In the genomic region with DNA sequence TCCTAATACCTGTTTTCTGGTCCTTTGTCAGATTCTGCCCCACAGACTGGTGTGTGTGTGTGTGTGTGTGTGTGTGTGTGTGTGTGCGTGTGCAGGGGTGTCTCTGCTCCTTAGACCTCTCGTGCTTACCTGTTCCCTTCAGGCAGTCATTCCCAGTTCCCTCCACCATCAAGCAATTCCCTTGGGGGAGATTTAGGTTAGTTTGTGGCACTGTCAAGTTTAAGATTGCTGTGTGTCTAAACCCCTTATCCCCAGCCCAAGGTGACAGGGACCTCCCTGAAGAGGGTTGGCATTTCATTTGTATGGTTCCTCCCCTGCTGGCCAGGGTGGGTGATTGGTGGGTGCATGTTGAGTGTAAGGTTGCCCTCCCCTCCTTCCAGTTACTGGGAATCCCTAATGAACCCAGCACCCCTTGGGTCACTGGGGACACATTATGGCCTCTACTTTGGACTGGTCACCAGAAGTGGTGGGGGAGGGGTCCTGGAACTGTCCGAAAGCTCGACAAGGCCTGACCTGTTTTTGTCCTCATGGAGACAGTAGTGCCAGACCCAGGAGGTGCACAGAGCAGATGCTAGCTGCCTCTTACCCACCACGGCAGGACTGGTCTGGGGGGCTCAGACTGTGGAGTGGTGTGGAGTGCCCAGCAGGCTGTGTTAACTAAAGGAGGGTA, we compare ENCODE assay signal across 11 mouse cellular contexts. TPM values are rescaled to one million over a fixed set of nuclear protein-coding genes. Genes with fewer than 3 reads are reported as not detected.
DNase-seq lines count a peak whose midpoint lies in the region; ATAC-seq and TF ChIP-seq lines count a peak whose summit lies in the region.
"Had no signal": no experiment of that assay in that cellular context is flagged by ENCODE, and none has a peak within 500 bp of the region (broad histone marks: within the 10 kb centered on the region; RNA-seq: fewer than 3 reads in every experiment).

No protein-coding gene starts in this region.

- no peak overlapping the region for H3K9ac ChIP-seq in limb, embryonic 12.5 days (replicated peaks)
- H3K9ac ChIP-seq in stomach, embryonic 16.5 days (ENCODE audit: low read length) = peak overlapping the region; percentile 74
- H3K9ac ChIP-seq: midbrain, embryonic 12.5 days had no signal

- intact Hi-C loops in gastrocnemius, postnatal 36 days (cut with DNase I) = loop anchor here (5.0 kb wide), 1 partner anchor 317 kb away; no protein-coding TSS in a partner anchor
- intact Hi-C loops in left cerebral cortex, postnatal 10 days (cut with DNase I) = no loop called here

- TF ChIP-seq POLR2A in spleen, adult 2 months (IDR thresholded peaks at IDR 0.05; ENCODE audit: low read depth, low read length) = no peak

- no peaks in the 10 kb centered on the region for H3K9me3 ChIP-seq in limb, embryonic 12.5 days
- no peaks in the 10 kb centered on the region for H3K9me3 ChIP-seq in stomach, embryonic 16.5 days (replicated peaks; ENCODE audit: control insufficient read depth, low read length)
- H3K9me3 ChIP-seq: midbrain, embryonic 12.5 days had no signal

- H3K4me2 ChIP-seq in limb, embryonic 12.5 days = peak overlapping the region; percentile 43
- peak overlapping the region; percentile 57 for H3K4me2 ChIP-seq in stomach, embryonic 16.5 days (ENCODE audit: low read depth, low read length)
- H3K4me2 ChIP-seq: midbrain, embryonic 12.5 days had no signal

- H3K36me3 ChIP-seq in spleen, adult 2 months (ENCODE audit: control insufficient read depth, insufficient read depth, low read length) = peaks cover 10% of the 10 kb centered on the region; the same call in 1 of the 2 replicates
- no peaks in the 10 kb centered on the region for H3K36me3 ChIP-seq in limb, embryonic 12.5 days
- H3K36me3 ChIP-seq in stomach, embryonic 16.5 days (ENCODE audit: control insufficient read depth, insufficient read depth, low read length) = no peaks in the 10 kb centered on the region
- H3K36me3 ChIP-seq: midbrain, embryonic 12.5 days had no signal

- peak overlapping the region; percentile 47 for H3K27ac ChIP-seq in spleen, adult 2 months (ENCODE audit: insufficient read depth, low read length)
- H3K27ac ChIP-seq in limb, embryonic 12.5 days = peak overlapping the region; percentile 72
- peak overlapping the region; percentile 92 for H3K27ac ChIP-seq in stomach, embryonic 16.5 days (ENCODE audit: low read length)
- H3K27ac ChIP-seq: midbrain, embryonic 12.5 days had no signal

- H3K4me3 ChIP-seq in spleen, adult 2 months (ENCODE audit: extremely low read depth, insufficient read depth, insufficient read length) = no peak overlapping the region; the same call in 1 of the 2 replicates
- H3K4me3 ChIP-seq in limb, embryonic 12.5 days (replicated peaks) = no peak overlapping the region
- peak overlapping the region; percentile 43 for H3K4me3 ChIP-seq in stomach, embryonic 16.5 days (replicated peaks; ENCODE audit: low read length)
- H3K4me3 ChIP-seq: midbrain, embryonic 12.5 days had no signal

- peaks cover 25% of the 10 kb centered on the region for H3K4me1 ChIP-seq in spleen, adult 2 months (ENCODE audit: control insufficient read depth, insufficient read depth, insufficient read length)
- H3K4me1 ChIP-seq in limb, embryonic 12.5 days (replicated peaks) = peaks cover 31% of the 10 kb centered on the region
- peaks cover 20% of the 10 kb centered on the region for H3K4me1 ChIP-seq in stomach, embryonic 16.5 days (ENCODE audit: control insufficient read depth, insufficient read depth, low read length)

- 47% methylated on average over 5 of the region's 5 CpGs for WGBS in spleen, adult 2 months
- 61% methylated on average over 5 of the region's 5 CpGs for WGBS in limb, embryonic 12.5 days
- whole genome bisulfite sequencing in stomach, embryonic 16.5 days = 43% methylated on average over 5 of the region's 5 CpGs

- TF ChIP-seq CTCF in spleen, adult 2 months (IDR thresholded peaks at IDR 0.05; ENCODE audit: extremely low read depth, insufficient read depth, insufficient read length, insufficient replicate concordance) = no peak

- no peak for ATAC-seq in limb, embryonic 12.5 days (ENCODE audit: insufficient number of reproducible peaks, insufficient read depth, low FRiP score, low TSS enrichment, low read depth)
- ATAC-seq in stomach, embryonic 16.5 days (ENCODE audit: insufficient read depth, low FRiP score) = no peak
- ATAC-seq in megakaryocyte-erythroid progenitor cell, adult 5-6 weeks (replicated peaks; ENCODE audit: low FRiP score, low TSS enrichment, poor library complexity, severe bottlenecking) = no peak

- DNase-seq in gastrocnemius, postnatal 10 days = peak; percentile 14
- no peak for DNase-seq in gastrocnemius, postnatal 36 days
- DNase-seq in spleen, adult 2 months (ENCODE audit: low read depth in 1 of 2, low spot score in 2 of 2) = no peak
- no peak for DNase-seq in spleen, postnatal 4 days (ENCODE audit: low spot score in 2 of 2)
- DNase-seq in left cerebral cortex, postnatal 10 days (ENCODE audit: extremely low spot score in 1 of 2, low spot score in 2 of 2) = no peak

- H3K27me3 ChIP-seq in spleen, adult 2 months (ENCODE audit: control insufficient read depth, insufficient read depth, low read length) = no peaks in the 10 kb centered on the region
- H3K27me3 ChIP-seq in limb, embryonic 12.5 days = no peaks in the 10 kb centered on the region
- no peaks in the 10 kb centered on the region for H3K27me3 ChIP-seq in stomach, embryonic 16.5 days (ENCODE audit: control insufficient read depth, insufficient read depth, low read length)
- H3K27me3 ChIP-seq: midbrain, embryonic 12.5 days had no signal

RNA-seq across cellular contexts. Expression of a gene that starts 31.1 kb away (rescaled TPM):
- total RNA-seq in gastrocnemius, postnatal 10 days (2021) = 10 to 100 TPM; 23.1 to 32.4 TPM
- total RNA-seq in gastrocnemius, postnatal 36 days (2021) = 10 to 100 TPM; 15.6 to 25.5 TPM
- 227 and 248 TPM in 2 replicates for polyA plus RNA-seq in spleen, adult 2 months (2012; rRNA removed)
- 18.0 and 24.0 TPM in 2 replicates for polyA plus RNA-seq in limb, embryonic 12.5 days (2016; fragmentation: Nextera tagmentation; extraction: Ambion mirVana)
- polyA plus RNA-seq in stomach, embryonic 16.5 days (2015; fragmentation: Nextera tagmentation; extraction: Ambion mirVana) = 105 and 111 TPM in 2 replicates
- 10 to 100 TPM; 16.1 to 17.8 TPM for total RNA-seq in left cerebral cortex, postnatal 10 days (2021)
- total RNA-seq in megakaryocyte-erythroid progenitor cell, adult 5-6 weeks (2014; fragmentation: Nextera tagmentation) = 68.9 and 88.4 TPM in 2 replicates
- 20.1 and 31.0 TPM in 2 replicates for total RNA-seq in megakaryocyte-erythroid progenitor cell, adult 5-6 weeks (2017)

RNA-seq across cellular contexts. Expression of a gene that starts 31.8 kb away (rescaled TPM):
- total RNA-seq in gastrocnemius, postnatal 10 days (2021) = 1 to 10 TPM in 1 of 2 experiments, not detected in 1; 4.7 TPM
- total RNA-seq in gastrocnemius, postnatal 36 days (2021) = 1 to 10 TPM in 1 of 2 experiments, not detected in 1; 2.1 TPM
- 1.1 TPM in 1 of 2 replicates, not detected in the other for polyA plus RNA-seq in spleen, adult 2 months (2012; rRNA removed)
- polyA plus RNA-seq in limb, embryonic 12.5 days (2016; fragmentation: Nextera tagmentation; extraction: Ambion mirVana) = not detected in 2 replicates
- polyA plus RNA-seq in stomach, embryonic 16.5 days (2015; fragmentation: Nextera tagmentation; extraction: Ambion mirVana) = 5.4 and 5.7 TPM in 2 replicates
- total RNA-seq in left cerebral cortex, postnatal 10 days (2021) = 1 to 10 TPM; 1.1 to 1.8 TPM
- not detected in 2 replicates for total RNA-seq in megakaryocyte-erythroid progenitor cell, adult 5-6 weeks (2014; fragmentation: Nextera tagmentation)
- not detected in 2 replicates for total RNA-seq in megakaryocyte-erythroid progenitor cell, adult 5-6 weeks (2017)
- polyA plus RNA-seq: forebrain, embryonic 11.5 days; midbrain, embryonic 12.5 days; testis, adult 2 months had no signal

RNA-seq across cellular contexts. Expression of a gene that starts 42.6 kb away (rescaled TPM):
- 10 to 100 TPM; 48.2 to 48.4 TPM for total RNA-seq in gastrocnemius, postnatal 10 days (2021)
- 10 to 100 TPM; 17.6 to 22.7 TPM for total RNA-seq in gastrocnemius, postnatal 36 days (2021)
- polyA plus RNA-seq in spleen, adult 2 months (2012; rRNA removed) = 42.6 and 48.4 TPM in 2 replicates
- polyA plus RNA-seq in limb, embryonic 12.5 days (2016; fragmentation: Nextera tagmentation; extraction: Ambion mirVana) = 8.9 and 9.0 TPM in 2 replicates
- 16.0 and 19.0 TPM in 2 replicates for polyA plus RNA-seq in stomach, embryonic 16.5 days (2015; fragmentation: Nextera tagmentation; extraction: Ambion mirVana)
- total RNA-seq in left cerebral cortex, postnatal 10 days (2021) = 100 to 1,000 TPM; 294 to 295 TPM
- 4.7 and 19.4 TPM in 2 replicates for total RNA-seq in megakaryocyte-erythroid progenitor cell, adult 5-6 weeks (2014; fragmentation: Nextera tagmentation)
- total RNA-seq in megakaryocyte-erythroid progenitor cell, adult 5-6 weeks (2017) = 4.5 and 6.0 TPM in 2 replicates

Comparison
In these comparisons a context has a peak if more than half of its experiments do, and no peak if none do; other contexts are left out.
1. RNA of a gene that starts 42.6 kb away (total RNA-seq): 294 to 295 TPM in left cerebral cortex, postnatal 10 days; 48.2 to 48.4 TPM in gastrocnemius, postnatal 10 days, 17.6 to 22.7 TPM in gastrocnemius, postnatal 36 days and 4.5 to 19.4 TPM in megakaryocyte-erythroid progenitor cell, adult 5-6 weeks; every median in the first group is over 4 times any median in the second.
2. Peak in every context shown above with its lines, with median percentiles within 50 percentile points of each other: H3K27ac ChIP-seq.